Mouse (Mus musculus) limb, embryonic 15.5 days (tissue): ENCODE data around the gene Spg7. TPM values are rescaled to one million over a fixed set of nuclear protein-coding genes. Genes with fewer than 3 reads are reported as not detected.

Experiments used
- ATAC-seq: fragments of 200-750 bp; cut with Nextera tagmentation; 2 replicates; pipeline ENCODE4 v1.8.0; 2017; ENCODE audit warnings: low read depth, moderate TSS enrichment; ENCODE audit not compliant: insufficient number of reproducible peaks, low FRiP score, low TSS enrichment
- H3K27ac ChIP-seq: fragments of 300-500 bp; sonication (generic); 2 replicates; pipeline ENCODE4 v1.5.1; 2015; ENCODE audit warnings: moderate library complexity, mild to moderate bottlenecking, inconsistent platforms
- H3K27me3 ChIP-seq: fragments of 300-500 bp; sonication (generic); 2 replicates; pipeline ENCODE4 v1.6.1; 2015; ENCODE audit warnings: inconsistent platforms
- H3K36me3 ChIP-seq: fragments of 300-500 bp; sonication (generic); 2 replicates; pipeline ENCODE4 v1.6.1; 2015; ENCODE audit warnings: inconsistent platforms
- H3K4me1 ChIP-seq: fragments of 300-500 bp; sonication (generic); 2 replicates; pipeline ENCODE4 v1.6.1; 2015; ENCODE audit warnings: inconsistent platforms
- H3K4me2 ChIP-seq: fragments of 300-500 bp; sonication (generic); 2 replicates; pipeline ENCODE4 v1.6.1; 2015; ENCODE audit warnings: mild to moderate bottlenecking, inconsistent platforms
- H3K4me3 ChIP-seq: fragments of 300-500 bp; sonication (generic); 2 replicates; pipeline ENCODE4 v1.5.1; 2015; ENCODE audit warnings: mild to moderate bottlenecking, inconsistent platforms
- H3K9ac ChIP-seq: fragments of 300-500 bp; sonication (generic); 2 replicates; pipeline ENCODE4 v1.6.1; 2015; ENCODE audit warnings: inconsistent platforms
- H3K9me3 ChIP-seq: fragments of 300-500 bp; sonication (generic); 2 replicates; pipeline ENCODE4 v1.6.1; 2016; ENCODE audit warnings: inconsistent platforms
- WGBS: fragments of 180-500 bp; shearing (Covaris S2); methylation state at CpG from one replicate; pipeline ENCODE4 v1.1.7; 2015; 5-methylcytosine and 5-hydroxymethylcytosine counted together
- polyA plus RNA-seq: library from polyadenylated mRNA; unstranded; fragments of >200 nt; fragmentation: Nextera tagmentation; extraction: Ambion mirVana; gene quantifications from 2 replicates; pipeline ENCODE4 v1.2.1, GENCODE M21; 2015

The Spg7 gene
- polyA plus RNA-seq, 1 experiment from 2014 or later, result 38.5 TPM

DNA sequence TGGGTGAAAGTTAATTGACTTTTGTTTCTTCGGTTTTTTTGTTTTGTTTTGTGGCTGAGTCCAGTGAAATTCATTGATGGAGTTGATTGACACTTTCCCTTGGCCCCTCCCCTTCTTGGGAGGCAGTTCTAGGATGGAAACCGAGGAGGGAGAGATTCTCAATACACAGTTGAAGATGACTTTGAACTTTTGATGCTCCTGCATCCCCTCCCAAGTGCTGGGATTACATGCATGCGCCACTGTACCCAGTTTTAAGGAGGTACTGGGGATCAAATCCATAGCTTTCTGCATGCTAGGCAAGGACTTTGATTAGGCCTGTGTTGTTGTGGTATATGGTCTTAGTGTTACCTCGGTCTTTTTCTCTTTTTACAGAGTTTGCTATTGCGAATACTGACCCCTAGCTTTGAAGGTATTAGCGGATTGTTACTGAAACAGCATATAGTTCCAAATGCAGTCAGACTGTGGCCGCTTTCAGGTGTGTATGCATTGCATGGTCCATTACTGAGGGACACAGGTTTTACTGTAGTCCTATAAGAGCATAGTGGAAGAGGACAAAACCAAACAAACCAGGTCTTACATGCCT, 3.5 kb downstream of the Spg7 start:
- Histone ChIP-seq H3K27ac (peak overlapping the region; percentile 94), H3K4me2 (peak overlapping the region; percentile 55), H3K27me3 (no peaks in the 10 kb centered on the region), H3K4me3 (peak overlapping the region; percentile 95), H3K9me3 (no peaks in the 10 kb centered on the region), H3K9ac (peak overlapping the region; percentile 96), H3K36me3 (peaks cover 19% of the 10 kb centered on the region), H3K4me1 (peaks cover 20% of the 10 kb centered on the region)
- ATAC-seq, result no peak
- 36% methylated on average over 7 of the region's 7 CpGs for WGBS

DNA sequence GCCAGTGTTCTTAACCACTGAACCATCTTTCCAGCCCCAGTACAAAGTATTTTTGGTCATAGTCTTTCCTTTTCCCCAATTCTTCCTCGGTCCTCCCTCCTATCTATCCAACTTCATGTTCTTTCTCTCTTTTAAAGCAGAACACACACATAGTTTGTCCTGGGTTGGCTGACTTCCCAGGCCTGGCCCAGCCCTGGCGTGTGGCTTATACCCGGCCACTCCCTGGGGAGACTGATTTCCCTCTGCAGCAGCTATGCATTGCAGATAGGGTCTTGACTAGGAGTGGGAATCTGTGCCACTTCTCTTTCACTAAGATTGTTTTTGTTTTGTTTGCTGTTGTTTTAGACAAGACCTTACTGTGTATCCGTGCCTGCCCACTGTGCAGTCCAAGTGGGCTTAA, 8.4 kb downstream of the Spg7 start:
- no peaks in the 10 kb centered on the region for H3K27me3 ChIP-seq
- H3K36me3 ChIP-seq, result peaks cover 59% of the 10 kb centered on the region
- 69% methylated on average over 4 of the region's 4 CpGs for WGBS
- no peaks in the 10 kb centered on the region for H3K9me3 ChIP-seq
- no peak overlapping the region for H3K4me2 ChIP-seq
- H3K4me1 ChIP-seq, result peaks cover 8% of the 10 kb centered on the region
- no peak overlapping the region for H3K9ac ChIP-seq
- H3K27ac ChIP-seq, result no peak overlapping the region
- no peak overlapping the region for H3K4me3 ChIP-seq
- no peak for ATAC-seq

DNA sequence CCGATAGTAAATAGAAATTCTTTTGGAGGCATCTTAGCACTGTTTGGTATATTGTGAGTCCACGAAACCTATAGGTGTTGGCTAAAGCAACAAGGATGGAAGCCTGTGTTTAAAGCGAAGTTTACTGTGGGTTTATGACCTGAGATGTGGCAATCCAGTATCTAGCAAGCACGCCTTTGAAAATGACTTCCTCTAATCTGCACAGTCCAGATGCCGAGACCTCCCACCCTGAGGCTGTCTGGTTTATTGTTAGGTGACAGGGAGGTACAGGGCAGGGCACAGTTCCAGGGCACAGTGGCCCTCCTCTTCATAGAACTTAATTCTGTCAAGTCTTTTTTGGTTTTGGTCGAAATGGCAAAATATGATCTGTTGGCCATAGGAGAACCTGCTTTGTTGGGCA, 14.5 kb downstream of the Spg7 start:
- Histone ChIP-seq H3K27ac (no peak overlapping the region), H3K9me3 (no peaks in the 10 kb centered on the region), H3K4me2 (no peak overlapping the region), H3K27me3 (no peaks in the 10 kb centered on the region), H3K9ac (no peak overlapping the region), H3K4me1 (no peaks in the 10 kb centered on the region), H3K36me3 (peaks cover 94% of the 10 kb centered on the region), H3K4me3 (no peak overlapping the region)
- WGBS, result 73% methylated on average over 6 of the region's 6 CpGs
- ATAC-seq, result no peak

DNA sequence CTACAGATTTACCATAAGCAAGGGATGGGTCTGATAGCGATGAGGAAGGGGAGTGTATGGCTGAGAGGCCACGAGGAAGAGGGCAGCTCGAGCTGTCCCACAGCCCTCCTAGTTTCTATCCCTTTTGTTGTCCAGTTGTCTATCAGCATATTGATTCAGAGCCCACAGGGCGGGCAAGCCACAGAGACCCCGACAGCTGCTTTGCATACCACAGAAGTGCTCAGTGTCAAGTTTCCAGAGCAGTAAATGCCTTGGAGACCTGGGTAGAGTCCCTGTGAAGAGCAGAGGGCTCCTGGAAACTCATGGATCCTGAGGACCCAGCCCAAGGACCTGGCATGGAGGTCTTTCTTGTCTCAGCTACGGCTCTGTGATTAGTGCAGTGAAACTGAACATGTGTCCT, 20.3 kb downstream of the Spg7 start:
- WGBS, result 78% methylated on average over 6 of the region's 6 CpGs
- no peak for ATAC-seq
- H3K27me3 ChIP-seq, result no peaks in the 10 kb centered on the region
- H3K36me3 ChIP-seq, result peaks cover 96% of the 10 kb centered on the region
- H3K4me1 ChIP-seq, result no peaks in the 10 kb centered on the region
- H3K4me3 ChIP-seq, result no peak overlapping the region
- H3K4me2 ChIP-seq, result no peak overlapping the region
- no peak overlapping the region for H3K9ac ChIP-seq
- no peaks in the 10 kb centered on the region for H3K9me3 ChIP-seq
- no peak overlapping the region for H3K27ac ChIP-seq

DNA sequence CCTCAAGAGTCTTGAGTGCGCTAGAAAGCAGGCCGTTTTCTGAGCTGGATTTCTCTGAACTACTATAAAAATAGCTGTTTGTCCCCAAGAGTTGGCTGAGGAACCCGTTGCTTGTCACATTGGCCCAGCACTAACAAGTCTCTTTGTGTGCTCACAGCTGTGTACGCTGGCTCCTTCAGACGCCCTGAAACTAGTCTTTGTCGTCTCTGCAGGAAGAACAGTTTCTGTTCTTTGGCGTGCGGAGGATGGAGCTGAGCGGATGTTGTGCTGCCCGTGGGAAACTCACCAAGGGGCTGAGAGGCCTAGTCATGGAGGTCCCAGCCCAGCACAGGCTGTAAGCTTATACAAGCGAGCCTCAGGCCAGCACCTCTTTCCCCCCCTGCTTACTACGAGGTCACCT, 20.9 kb downstream of the Spg7 start:
- H3K36me3 ChIP-seq, result peaks cover 96% of the 10 kb centered on the region

DNA sequence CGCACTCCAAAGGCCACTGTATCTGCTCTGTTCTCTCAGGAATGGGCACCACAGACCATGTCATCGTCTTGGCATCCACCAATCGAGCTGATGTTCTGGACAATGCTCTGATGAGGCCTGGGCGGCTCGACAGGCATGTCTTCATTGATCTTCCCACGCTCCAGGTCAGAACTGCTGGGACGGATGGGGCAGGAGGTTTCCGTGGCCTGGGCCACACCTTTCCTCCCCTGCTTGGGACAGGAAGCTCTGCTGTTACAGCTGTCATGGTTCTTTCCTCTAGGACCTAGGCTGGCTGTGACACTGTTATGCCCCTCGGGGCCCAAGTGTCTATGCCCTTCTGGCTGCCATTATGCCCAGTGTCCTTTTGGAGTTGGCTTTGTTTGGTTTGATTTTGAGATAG, 24.5 kb downstream of the Spg7 start:
- no peak for ATAC-seq
- no peak overlapping the region for H3K9ac ChIP-seq
- no peak overlapping the region for H3K4me2 ChIP-seq
- 84% methylated on average over 9 of the region's 9 CpGs for WGBS
- H3K9me3 ChIP-seq, result no peaks in the 10 kb centered on the region
- H3K27ac ChIP-seq, result no peak overlapping the region
- no peaks in the 10 kb centered on the region for H3K4me1 ChIP-seq
- H3K27me3 ChIP-seq, result no peaks in the 10 kb centered on the region
- H3K36me3 ChIP-seq, result peaks cover 99% of the 10 kb centered on the region
- H3K4me3 ChIP-seq, result no peak overlapping the region

More for the DNA sequence above, 20.9 kb downstream of the Spg7 start:
- Histone ChIP-seq H3K27ac (no peak overlapping the region), H3K4me1 (no peaks in the 10 kb centered on the region), H3K9me3 (no peaks in the 10 kb centered on the region), H3K27me3 (no peaks in the 10 kb centered on the region), H3K9ac (no peak overlapping the region), H3K4me3 (no peak overlapping the region), H3K4me2 (no peak overlapping the region)
- ATAC-seq, result no peak
- WGBS, result 91% methylated on average over 12 of the region's 12 CpGs

DNA sequence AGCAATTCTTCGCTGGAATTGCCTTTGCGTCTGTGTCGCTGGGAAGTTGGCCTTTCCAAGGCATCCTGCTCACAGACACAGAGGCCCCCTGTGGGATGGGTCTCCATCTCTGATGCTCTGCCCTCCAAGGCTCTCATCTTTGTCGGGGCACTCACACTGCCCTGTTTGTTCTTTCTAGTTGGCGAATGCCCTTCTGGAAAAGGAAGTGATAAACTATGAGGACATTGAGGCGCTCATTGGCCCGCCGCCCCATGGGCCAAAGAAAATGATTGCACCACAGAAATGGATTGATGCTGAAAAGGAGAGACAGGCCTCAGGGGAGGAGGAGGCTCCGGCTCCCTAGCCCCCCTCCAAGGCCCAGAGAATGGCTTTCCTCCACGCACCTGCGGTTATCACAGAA, 34.5 kb downstream of the Spg7 start:
- H3K9me3 ChIP-seq, result no peaks in the 10 kb centered on the region
- H3K27me3 ChIP-seq, result no peaks in the 10 kb centered on the region
- H3K4me3 ChIP-seq, result no peak overlapping the region
- H3K27ac ChIP-seq, result no peak overlapping the region
- H3K4me1 ChIP-seq, result 0 out of 2 replicates have a peak, but pooled peaks cover 4% of the 10 kb centered on the region
- H3K36me3 ChIP-seq, result peaks cover 52% of the 10 kb centered on the region
- no peak for ATAC-seq
- no peak overlapping the region for H3K4me2 ChIP-seq
- 88% methylated on average over 11 of the region's 11 CpGs for WGBS
- H3K9ac ChIP-seq, result no peak overlapping the region

DNA sequence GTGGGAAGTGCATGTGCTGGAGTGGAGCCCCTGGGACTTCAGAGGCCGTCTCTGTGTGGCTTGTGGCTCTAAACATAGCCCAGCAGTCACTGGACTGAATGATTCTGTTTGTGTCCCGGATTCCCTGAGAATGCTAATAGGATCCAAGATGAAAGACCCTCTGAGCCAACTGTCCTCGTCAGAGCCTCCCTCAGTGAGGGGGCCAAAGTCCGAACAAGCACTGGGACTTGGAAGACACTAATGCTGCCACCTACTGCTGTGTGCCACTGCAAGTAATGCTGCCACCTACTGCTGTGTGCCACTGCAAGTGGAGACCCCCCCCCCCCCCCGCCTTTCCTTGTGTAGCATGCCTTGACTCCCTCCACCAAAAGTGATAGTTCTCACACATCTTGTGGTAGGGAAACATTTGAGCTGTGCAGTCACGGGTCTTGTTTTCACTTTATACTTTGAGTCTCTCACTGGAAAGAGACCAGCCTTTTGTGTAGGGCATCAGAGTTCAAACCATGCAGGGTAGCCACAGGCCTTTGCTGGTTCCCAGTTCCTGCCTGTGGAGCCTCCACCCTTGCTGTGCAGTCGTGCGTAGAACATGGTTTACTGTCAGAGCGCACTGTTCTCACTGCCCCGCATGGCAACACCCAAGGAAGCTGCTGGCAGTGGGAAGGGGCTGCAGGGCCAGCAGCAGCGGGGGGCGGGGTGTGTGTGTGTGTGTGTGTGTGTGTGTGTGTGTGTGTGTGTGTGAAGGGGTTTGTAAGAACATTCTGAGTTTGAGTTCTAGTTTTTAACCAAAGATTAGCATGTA, 35.2 kb downstream of the Spg7 start:
- Histone ChIP-seq H3K36me3 (peaks cover 48% of the 10 kb centered on the region), H3K4me1 (0 out of 2 replicates have a peak, but pooled peaks cover 4% of the 10 kb centered on the region), H3K4me2 (no peak overlapping the region), H3K27ac (no peak overlapping the region), H3K4me3 (no peak overlapping the region), H3K27me3 (no peaks in the 10 kb centered on the region), H3K9ac (no peak overlapping the region), H3K9me3 (no peaks in the 10 kb centered on the region)
- 77% methylated on average over 12 of the region's 12 CpGs for WGBS
- ATAC-seq, result no peak

DNA sequence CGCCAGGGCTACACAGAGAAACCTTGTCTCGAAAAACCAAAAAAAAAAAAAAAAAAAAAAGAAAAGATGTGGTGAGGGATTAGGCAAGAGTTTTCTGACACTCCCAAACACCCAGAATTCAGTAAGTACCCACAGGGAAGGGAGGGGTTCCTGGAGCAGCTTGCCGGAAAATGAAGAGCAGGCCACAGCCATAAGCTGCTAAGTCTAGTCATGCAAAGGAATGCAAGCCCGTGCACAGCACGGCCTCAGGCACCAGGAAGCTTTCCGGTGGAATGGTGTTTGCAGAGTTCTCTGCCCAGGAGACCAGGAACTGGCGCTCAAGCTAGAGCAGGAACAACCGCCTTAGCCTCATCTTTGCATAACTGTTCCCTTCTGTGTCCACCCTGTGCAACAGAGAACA, 37.5 kb downstream of the Spg7 start:
- Histone ChIP-seq H3K9ac (no peak overlapping the region), H3K4me3 (no peak overlapping the region), H3K4me2 (no peak overlapping the region), H3K27me3 (no peaks in the 10 kb centered on the region), H3K27ac (peak overlapping the region; percentile 72), H3K36me3 (peaks cover 47% of the 10 kb centered on the region), H3K4me1 (peaks cover 17% of the 10 kb centered on the region), H3K9me3 (no peaks in the 10 kb centered on the region)
- ATAC-seq, result 0 out of 2 replicates have a peak, but pooled peaks have one; percentile 27
- 33% methylated on average over 8 of the region's 8 CpGs for WGBS

DNA sequence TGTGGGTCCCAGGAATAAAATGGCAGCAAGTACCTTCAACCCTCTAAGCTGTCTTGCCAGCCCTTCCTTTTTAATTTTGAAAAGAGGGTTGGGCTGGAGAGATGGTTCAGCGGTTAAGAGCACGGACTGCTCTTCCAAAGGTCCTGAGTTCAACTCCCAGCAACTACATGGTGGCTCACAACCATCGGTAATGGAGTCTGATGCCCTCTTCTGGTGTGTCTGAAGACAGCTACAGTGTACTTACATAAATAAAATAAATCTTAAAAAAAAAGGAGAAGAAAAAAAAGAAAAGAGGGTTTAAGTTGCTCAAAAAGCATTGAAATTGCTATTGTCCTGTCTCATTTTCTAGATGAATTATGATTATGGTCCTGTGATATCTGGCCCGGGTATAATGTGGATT, 38.5 kb downstream of the Spg7 start:
- WGBS, result 68% methylated on average over 4 of the region's 4 CpGs
- peak overlapping the region; percentile 57 for H3K9ac ChIP-seq
- ATAC-seq, result no peak
- no peak overlapping the region for H3K27ac ChIP-seq
- no peaks in the 10 kb centered on the region for H3K9me3 ChIP-seq
- H3K36me3 ChIP-seq, result peaks cover 48% of the 10 kb centered on the region
- peak overlapping the region; percentile 67; the same call in 1 of the 2 replicates for H3K4me3 ChIP-seq
- H3K27me3 ChIP-seq, result no peaks in the 10 kb centered on the region
- H3K4me2 ChIP-seq, result peak overlapping the region; percentile 81; the same call in 1 of the 2 replicates
- peaks cover 17% of the 10 kb centered on the region for H3K4me1 ChIP-seq

DNA sequence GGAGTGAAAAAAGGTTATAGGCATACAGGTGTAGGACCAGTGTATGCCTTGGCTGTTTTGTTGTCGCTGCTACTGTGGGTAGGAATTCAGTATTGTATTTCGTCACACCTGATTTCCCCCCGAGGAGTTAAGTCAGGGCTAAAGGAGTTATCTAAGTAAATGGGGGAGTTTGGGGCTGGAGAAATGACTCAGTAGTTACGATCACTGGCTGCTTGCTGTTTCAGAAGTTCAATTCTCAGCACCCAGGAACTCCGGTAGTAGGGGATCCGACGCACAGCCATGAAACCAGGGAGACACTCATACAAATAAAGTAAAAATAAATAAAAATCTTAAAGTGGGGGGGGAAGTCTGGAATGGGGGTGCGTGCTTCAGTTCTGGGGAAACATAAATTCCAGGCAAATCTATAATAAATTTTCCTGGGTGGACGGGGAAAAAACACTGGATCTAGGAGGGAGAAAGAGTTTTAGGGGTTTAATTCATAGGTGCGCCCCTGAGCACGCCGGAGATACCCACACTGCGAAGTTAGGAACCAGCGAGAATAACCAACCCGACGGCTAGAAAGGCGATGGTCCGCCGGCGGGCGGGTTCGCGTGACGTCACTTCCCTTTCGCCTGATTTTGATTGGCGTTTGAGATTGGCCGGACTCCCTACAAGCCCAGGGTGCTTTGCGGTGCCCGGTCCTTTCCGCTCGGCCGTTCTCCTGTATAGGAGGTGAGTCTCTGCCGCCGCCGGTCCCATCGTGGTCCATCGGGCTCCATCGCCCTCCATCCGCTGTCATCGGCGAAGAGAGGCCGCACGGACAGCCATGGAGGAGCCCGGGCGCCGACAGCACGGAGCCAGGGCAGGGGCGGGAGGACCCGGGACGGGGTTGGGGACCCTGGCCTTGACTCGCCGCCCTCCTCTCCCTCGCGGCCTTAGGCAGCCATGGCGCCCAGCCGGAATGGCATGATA, 39.3 kb downstream of the Spg7 start, which contains the start of gene Rpl13:
Rpl13 (plus strand) TSS at position 616 of the 951 bp plus-strand sequence.
- Histone ChIP-seq H3K4me1 (peaks cover 17% of the 10 kb centered on the region), H3K9me3 (no peaks in the 10 kb centered on the region), H3K4me2 (peak within 1 kb of the TSS; percentile 81), H3K4me3 (peak within 1 kb of the TSS; percentile 67), H3K36me3 (peaks cover 44% of the 10 kb centered on the region), H3K27me3 (no peaks in the 10 kb centered on the region), H3K9ac (peak within 1 kb of the TSS; percentile 90), H3K27ac (peak within 1 kb of the TSS; percentile 96)
- ATAC-seq, result peak; percentile 91
- WGBS, result 1% methylated on average over 56 of the region's 56 CpGs
